Mouse (Mus musculus): ENCODE results near the gene Spink4. TPM values are rescaled to one million over a fixed set of nuclear protein-coding genes. Genes with fewer than 3 reads are reported as not detected.
"Not testable (repeated sequence)": the region's sequence is repeated elsewhere in the genome, so short reads cannot be mapped to it uniquely, and the experiment has no call there.

The Spink4 gene
- polyA plus RNA-seq, 1 experiment = not detected

GRCm38 (mm10) chr4:40900071-40900470 is 19.8 kb upstream of the Spink4 start:
- no peak for DNase-seq (ENCODE audit: extremely low spot score in 1 of 2, low spot score in 1 of 2)

- no peak for DNase-seq (ENCODE audit: extremely low spot score in 1 of 2, low spot score in 1 of 2)
These were observed 19.2 kb upstream of the Spink4 start for GRCm38 (mm10) chr4:40900612-40901011.

GRCm38 (mm10) chr4:40906298-40906697 is 13.6 kb upstream of the Spink4 start:
- DNase-seq (ENCODE audit: extremely low spot score in 1 of 2, low spot score in 1 of 2) = peak in 1 of 2 experiments; percentile 53

- no peak for DNase-seq (ENCODE audit: extremely low spot score in 1 of 2, low spot score in 1 of 2)
These were observed 11.4 kb upstream of the Spink4 start for GRCm38 (mm10) chr4:40908261-40908969.

GRCm38 (mm10) chr4:40914287-40914867 is 5.5 kb upstream of the Spink4 start:
- DNase-seq (ENCODE audit: extremely low spot score in 1 of 2, low spot score in 1 of 2) = no peak

GRCm38 (mm10) chr4:40915947-40916346 is 3.9 kb upstream of the Spink4 start:
- no peak for DNase-seq (ENCODE audit: extremely low spot score in 1 of 2, low spot score in 1 of 2)

- no peak for DNase-seq (ENCODE audit: extremely low spot score in 1 of 2, low spot score in 1 of 2)
These were observed 3.2 kb upstream of the Spink4 start for GRCm38 (mm10) chr4:40916592-40917155.

GRCm38 (mm10) chr4:40920576-40920975 is 724 bp downstream of the Spink4 start:
- DNase-seq (ENCODE audit: extremely low spot score in 1 of 2, low spot score in 1 of 2) = peak; percentile 66 to 74

- no peak for DNase-seq (ENCODE audit: extremely low spot score in 1 of 2, low spot score in 1 of 2)
These were observed 1.4 kb downstream of the Spink4 start for GRCm38 (mm10) chr4:40921288-40921687.

GRCm38 (mm10) chr4:40923087-40923651 is 3.3 kb downstream of the Spink4 start:
- no peak for DNase-seq (ENCODE audit: extremely low spot score in 1 of 2, low spot score in 1 of 2)

GRCm38 (mm10) chr4:40925568-40925967 is 5.7 kb downstream of the Spink4 start:
- no peak for DNase-seq (ENCODE audit: extremely low spot score in 1 of 2, low spot score in 1 of 2)

GRCm38 (mm10) chr4:40929046-40929445 is 9.2 kb downstream of the Spink4 start:
- DNase-seq (ENCODE audit: extremely low spot score in 1 of 2, low spot score in 1 of 2) = no peak

GRCm38 (mm10) chr4:40933694-40934093 is 13.8 kb downstream of the Spink4 start:
- no peak for DNase-seq (ENCODE audit: extremely low spot score in 1 of 2, low spot score in 1 of 2)

GRCm38 (mm10) chr4:40934369-40934768 is 14.5 kb downstream of the Spink4 start:
- not testable (repeated sequence) for DNase-seq (ENCODE audit: extremely low spot score in 1 of 2, low spot score in 1 of 2)

- peak; percentile 40 to 58 for DNase-seq (ENCODE audit: extremely low spot score in 1 of 2, low spot score in 1 of 2)
These were observed 16.5 kb downstream of the Spink4 start for GRCm38 (mm10) chr4:40936175-40936839.

GRCm38 (mm10) chr4:40938793-40939192 is 18.9 kb downstream of the Spink4 start:
- no peak for DNase-seq (ENCODE audit: extremely low spot score in 1 of 2, low spot score in 1 of 2)

- DNase-seq (ENCODE audit: extremely low spot score in 1 of 2, low spot score in 1 of 2) = no peak
These were observed 23.8 kb downstream of the Spink4 start for GRCm38 (mm10) chr4:40943651-40944050.

GRCm38 (mm10) chr4:40946516-40947121 is 26.8 kb downstream of the Spink4 start:
- DNase-seq (ENCODE audit: extremely low spot score in 1 of 2, low spot score in 1 of 2) = no peak

GRCm38 (mm10) chr4:40947565-40948159 is 27.8 kb downstream of the Spink4 start:
- DNase-seq (ENCODE audit: extremely low spot score in 1 of 2, low spot score in 1 of 2) = no peak

- DNase-seq (ENCODE audit: extremely low spot score in 1 of 2, low spot score in 1 of 2) = peak; percentile 97 to 98
These were observed 28.4 kb downstream of the Spink4 start, which contains the start of the genes Bag1 and Chmp5 for GRCm38 (mm10) chr4:40948160-40948708. Gene Bag1, minus strand, starts transcription at chr4:40948294. Gene Chmp5, plus strand, starts transcription at chr4:40948407.

All from frontal cortex, adult 2 months (tissue).